Mouse (Mus musculus) adrenal gland, adult 18-20 months (tissue): Measurements from ENCODE around the gene Fam57a. TPM values are rescaled to one million over a fixed set of nuclear protein-coding genes. Genes with fewer than 3 reads are reported as not detected.
"Not testable (repeated sequence)": the region's sequence is repeated elsewhere in the genome, so short reads cannot be mapped to it uniquely, and the experiment has no call there.

Experiments
- DNase-seq, 2 experiments: peaks; one replicate each; pipeline ENCODE4 v3.0.0; 2021 to 2022; ENCODE audit warnings: low spot score in 2 of 2
- total RNA-seq, 2 experiments: library from RNA; stranded (reverse); gene quantifications; 1 replicate in 1 of 2; 2 replicates in 1 of 2; pipeline ENCODE4 v1.2.3; 2021

Fam57a gene
- total RNA-seq, 2 experiments from 2014 or later: 3.9 to 5.8 TPM

GRCm38 (mm10) chr11:76178726-76179494 is 561 bp upstream of the Fam57a start:
- peak in 1 of 2 experiments; percentile 12 for DNase-seq

DNA sequence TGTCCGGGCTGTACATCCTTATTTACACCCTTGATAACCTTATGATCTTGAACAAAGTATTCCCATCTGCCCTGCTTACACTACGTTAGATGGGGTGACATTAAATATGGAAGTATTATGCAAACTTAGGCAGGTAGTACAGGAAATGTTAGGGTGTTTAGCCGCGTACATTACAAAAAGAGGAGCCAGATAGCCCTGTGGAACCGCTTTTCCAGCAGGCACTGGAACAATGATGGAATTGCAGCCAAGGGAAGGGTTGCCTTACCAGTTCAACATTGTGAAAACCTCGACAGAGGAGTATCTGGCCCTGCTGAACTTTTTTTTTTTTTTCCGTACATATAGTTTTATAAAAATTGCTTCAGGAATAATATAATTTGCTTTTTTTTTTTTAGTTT is 672 bp downstream of the Fam57a start:
- no peak for DNase-seq

GRCm38 (mm10) chr11:76183745-76184144 is 4.3 kb downstream of the Fam57a start:
- DNase-seq: no peak

DNA sequence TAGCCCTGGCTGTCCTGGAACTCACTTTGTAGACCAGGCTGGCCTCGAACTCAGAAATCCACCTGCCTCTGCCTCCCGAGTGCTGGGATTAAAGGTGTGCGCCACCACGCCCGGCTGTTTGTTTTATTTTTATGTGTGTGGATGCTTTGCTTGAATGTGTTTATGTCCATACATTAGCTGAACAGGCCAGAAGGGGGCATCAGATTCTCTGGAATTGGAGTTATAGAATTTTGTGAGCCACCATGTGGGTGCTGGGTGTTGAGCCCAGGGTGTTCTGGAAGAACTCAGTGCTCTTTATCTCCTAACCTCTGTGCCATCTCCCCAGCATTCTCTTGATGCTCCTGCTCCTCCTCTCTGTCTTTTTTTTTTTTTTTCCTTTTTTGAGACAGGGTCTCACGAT is 7.4 kb downstream of the Fam57a start:
- no peak for DNase-seq

- no peak for DNase-seq
Observed at GRCm38 (mm10) chr11:76196275-76196976, 17.0 kb downstream of the Fam57a start.

GRCm38 (mm10) chr11:76196977-76197469 is 17.6 kb downstream of the Fam57a start:
- DNase-seq: no peak

DNA sequence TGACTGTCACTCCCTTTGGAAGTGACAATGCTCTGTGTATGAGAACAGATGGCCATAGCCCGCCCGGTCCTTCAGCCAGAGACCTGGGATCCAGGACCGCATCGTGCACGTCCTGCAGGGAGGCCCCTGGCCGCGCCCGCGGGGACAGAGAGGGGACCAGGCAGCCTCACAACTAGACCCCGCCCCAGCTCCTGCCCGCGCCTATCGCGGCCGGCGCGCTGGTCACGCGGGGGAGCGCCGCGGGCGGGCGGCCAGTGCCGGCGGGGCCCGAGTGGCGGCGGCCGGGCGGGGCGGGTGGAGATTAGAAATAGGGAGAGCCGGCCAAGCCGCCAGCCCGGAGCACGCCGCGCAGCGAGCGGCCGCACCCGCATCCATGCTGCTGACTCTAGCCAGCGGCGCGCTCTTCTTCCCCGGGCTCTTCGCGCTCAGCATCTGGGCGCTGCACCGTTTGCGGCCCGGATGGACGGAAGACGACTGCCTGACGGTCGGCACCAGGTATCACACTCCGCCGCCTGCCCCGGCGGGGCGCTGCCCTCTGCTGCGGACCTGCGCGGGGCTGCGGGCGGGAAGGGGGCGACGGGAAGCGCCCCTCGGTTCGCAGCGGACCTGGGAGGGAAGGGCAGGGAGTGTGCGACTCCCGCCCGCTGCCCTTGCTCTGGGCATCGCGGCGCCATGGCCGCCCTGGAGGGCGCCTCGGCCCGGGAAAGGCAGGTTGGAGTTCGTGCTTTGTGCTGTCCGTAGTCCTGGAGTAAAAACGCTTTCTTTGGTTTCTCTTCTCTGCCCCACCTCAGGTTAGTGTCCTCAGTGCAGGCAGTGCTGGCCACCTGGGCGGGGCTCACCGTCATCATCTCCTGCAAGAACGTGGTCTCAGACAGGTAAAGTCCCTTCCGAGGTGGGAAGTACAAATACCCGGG is 22.5 kb downstream of the Fam57a start:
- peak; percentile 86 to 90 for DNase-seq

GRCm38 (mm10) chr11:76206793-76207192 is 27.3 kb downstream of the Fam57a start:
- DNase-seq: no peak

GRCm38 (mm10) chr11:76210228-76210985 is 30.9 kb downstream of the Fam57a start:
- no peak for DNase-seq

GRCm38 (mm10) chr11:76211595-76211994 is 32.1 kb downstream of the Fam57a start:
- not testable (repeated sequence) for DNase-seq

DNA sequence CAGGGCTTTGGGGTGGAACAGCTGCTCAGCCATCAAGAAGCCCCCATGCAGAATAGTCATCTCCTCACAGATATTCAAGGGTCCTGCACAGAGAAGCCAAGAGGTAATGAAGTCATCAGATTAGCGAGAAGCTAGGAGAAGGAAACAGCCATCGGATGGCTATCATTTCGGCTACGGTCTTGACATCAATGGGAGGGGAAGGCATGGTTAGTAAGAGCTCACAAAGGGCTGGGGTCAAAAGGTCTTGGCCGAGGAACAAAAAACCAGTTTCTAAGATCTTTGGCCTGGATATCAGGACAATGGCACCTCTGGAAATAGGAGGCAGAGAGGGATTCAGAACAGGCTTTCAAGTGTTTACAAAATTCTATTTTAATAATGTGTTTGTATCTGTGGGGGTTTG is 34.4 kb downstream of the Fam57a start:
- DNase-seq: no peak

DNA sequence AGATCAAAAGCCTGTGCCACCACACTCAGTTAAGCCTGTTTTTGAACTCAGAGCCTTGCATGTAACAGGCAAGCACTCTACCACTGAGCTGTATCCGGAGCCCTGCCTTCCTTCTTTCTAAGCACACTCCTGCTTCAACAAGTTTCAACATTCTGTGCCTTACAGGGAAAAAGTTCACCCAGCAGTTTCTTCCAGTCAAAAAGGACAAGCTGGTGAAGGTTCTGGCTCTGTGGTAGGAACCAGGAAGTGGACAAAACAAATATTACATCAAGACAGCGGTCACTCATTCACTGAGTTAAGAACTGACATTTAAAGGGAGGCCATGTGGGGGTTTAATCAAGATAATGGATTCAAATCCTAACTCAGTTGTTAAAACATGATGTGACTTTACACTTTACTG is 35.5 kb downstream of the Fam57a start:
- DNase-seq: no peak

- DNase-seq: no peak
Observed at GRCm38 (mm10) chr11:76216049-76216540, 36.6 kb downstream of the Fam57a start.

- DNase-seq: no peak
Observed at GRCm38 (mm10) chr11:76216681-76217389, 37.4 kb downstream of the Fam57a start.

GRCm38 (mm10) chr11:76217390-76217800 is 37.9 kb downstream of the Fam57a start, which contains the start of the genes Dbil5 and Gemin4:
Dbil5 (plus strand) TSS chr11:76217608.
Gemin4 (minus strand) TSS chr11:76217664.
- DNase-seq: peak; percentile 95 to 97

- no peak for DNase-seq
Observed at GRCm38 (mm10) chr11:76224631-76225030, 45.2 kb downstream of the Fam57a start.

DNA sequence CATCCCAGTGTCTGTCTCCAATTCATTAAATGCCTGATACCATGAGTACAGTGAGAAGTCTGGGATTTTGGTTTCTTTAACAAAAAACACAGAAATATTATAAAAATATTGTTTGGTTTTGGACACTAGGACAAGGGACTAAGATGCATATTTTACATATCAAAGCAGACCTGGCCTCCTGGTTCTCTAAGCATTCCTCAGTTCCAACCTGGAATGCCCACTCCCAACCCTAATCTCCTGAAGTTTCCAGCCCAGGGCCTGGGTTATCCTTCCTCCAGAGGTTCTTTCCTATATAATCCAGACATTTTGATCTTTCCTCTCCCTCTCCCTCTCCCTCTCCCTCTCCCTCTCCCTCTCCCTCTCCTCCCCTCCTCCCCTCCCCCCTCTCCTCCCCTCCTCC is 45.6 kb downstream of the Fam57a start:
- DNase-seq: no peak

- DNase-seq: no peak
Observed at GRCm38 (mm10) chr11:76236136-76236535, 56.7 kb downstream of the Fam57a start.

- no peak for DNase-seq
Observed at GRCm38 (mm10) chr11:76239750-76240149, 60.3 kb downstream of the Fam57a start.
